Mouse (Mus musculus) heart, postnatal 0 days (tissue): Measurements from ENCODE around the gene S1pr1. TPM values are rescaled to one million over a fixed set of nuclear protein-coding genes. Genes with fewer than 3 reads are reported as not detected.

Experiments
- ATAC-seq: fragments of 200-750 bp; cut with Nextera tagmentation; 2 replicates; pipeline ENCODE4 v1.8.0; 2017; ENCODE audit warnings: low read depth, moderate number of reproducible peaks, moderate library complexity; ENCODE audit not compliant: insufficient read depth
- DNase-seq: peaks from one replicate; pipeline ENCODE4 v3.0.0-alpha.2; 2016; ENCODE audit warnings: low spot score
- H3K27ac ChIP-seq: fragments of 300-500 bp; sonication (generic); 2 replicates; pipeline ENCODE4 v1.5.1; 2014; ENCODE audit warnings: low read depth, mild to moderate bottlenecking
- H3K27me3 ChIP-seq: fragments of 300-500 bp; sonication (generic); 2 replicates; pipeline ENCODE4 v1.6.1; 2014; ENCODE audit warnings: low read length, mixed read lengths; ENCODE audit not compliant: control insufficient read depth, insufficient read depth
- H3K36me3 ChIP-seq: fragments of 300-500 bp; sonication (generic); replicated peaks from 2 replicates; pipeline ENCODE4 v1.6.1; 2014; ENCODE audit warnings: low read length, mixed read lengths; ENCODE audit not compliant: control insufficient read depth, insufficient read depth
- H3K4me1 ChIP-seq: fragments of 300-500 bp; sonication (generic); 2 replicates; pipeline ENCODE4 v1.6.1; 2014; ENCODE audit warnings: antibody characterized with exemption; ENCODE audit not compliant: control insufficient read depth, insufficient read depth
- H3K4me2 ChIP-seq: fragments of 300-500 bp; sonication (generic); 2 replicates; pipeline ENCODE4 v1.6.1; 2014; ENCODE audit warnings: low read depth, mild to moderate bottlenecking, low read length, moderate library complexity
- H3K4me3 ChIP-seq: fragments of 300-500 bp; sonication (generic); 2 replicates; pipeline ENCODE4 v1.5.1; 2014; ENCODE audit warnings: low read depth, low read length
- H3K9ac ChIP-seq: fragments of 300-500 bp; sonication (generic); replicated peaks from 2 replicates; pipeline ENCODE4 v1.6.1; 2014; ENCODE audit warnings: low read depth, low read length, mixed read lengths
- H3K9me3 ChIP-seq: fragments of 300-500 bp; sonication (generic); replicated peaks from 2 replicates; pipeline ENCODE4 v1.6.1; 2016; ENCODE audit warnings: low read length; ENCODE audit not compliant: control insufficient read depth
- CTCF ChIP-seq: IDR thresholded peaks from 2 replicates; pipeline ENCODE4 v1.5.1; 2016; ENCODE audit warnings: antibody characterized with exemption, control low read depth, low read depth
- EP300 ChIP-seq: IDR thresholded peaks from 2 replicates; pipeline ENCODE4 v1.6.1; 2016; ENCODE audit warnings: antibody characterized with exemption, low read depth
- whole genome bisulfite sequencing: fragments of 180-500 bp; shearing (Covaris S2); extraction: QIAGEN DNeasy Blood & Tissue Kit; methylation state at CpG from one replicate; pipeline ENCODE4 v1.1.7; 2014; 5-methylcytosine and 5-hydroxymethylcytosine counted together
- polyA plus RNA-seq: library from polyadenylated mRNA; unstranded; fragments of >200 nt; fragmentation: Nextera tagmentation; extraction: Ambion mirVana; gene quantifications from 2 replicates; pipeline ENCODE4 v1.2.1, GENCODE M21; 2015
- total RNA-seq: library from RNA; depleted of rRNA; stranded (reverse); fragments of >200 nt; gene quantifications from 2 replicates; pipeline ENCODE4 v1.2.3, GENCODE M21; 2014; ENCODE audit warnings: low replicate concordance

S1pr1 gene
- total and polyA plus RNA-seq, 2 experiments from 2014 or later = 74.6 to 160 TPM

GRCm38 (mm10) chr3:115754466-115754865 lies 39.6 kb upstream of the S1pr1 start:
- TF ChIP-seq EP300 (no peak), CTCF (no peak)
- WGBS = 59% methylated on average over 8 of the region's 8 CpGs
- no peak overlapping the region for H3K27ac ChIP-seq

GRCm38 (mm10) chr3:115750369-115750768 lies 35.5 kb upstream of the S1pr1 start:
- no peaks in the 10 kb centered on the region for H3K4me1 ChIP-seq
- 88% methylated on average over 3 of the region's 3 CpGs for WGBS
- no peaks in the 10 kb centered on the region for H3K27me3 ChIP-seq
- no peaks in the 10 kb centered on the region for H3K36me3 ChIP-seq
- no peak overlapping the region for H3K9ac ChIP-seq
- ATAC-seq = no peak
- TF ChIP-seq CTCF (no peak), EP300 (no peak)
- H3K4me3 ChIP-seq = no peak overlapping the region
- no peak overlapping the region for H3K4me2 ChIP-seq
- DNase-seq = no peak
- H3K9me3 ChIP-seq = no peaks in the 10 kb centered on the region
- H3K27ac ChIP-seq = no peak overlapping the region

More at GRCm38 (mm10) chr3:115754466-115754865, 39.6 kb upstream of the S1pr1 start:
- H3K9me3 ChIP-seq = no peaks in the 10 kb centered on the region
- H3K9ac ChIP-seq = no peak overlapping the region
- peak; percentile 3 for DNase-seq
- no peak overlapping the region for H3K4me3 ChIP-seq
- no peak for ATAC-seq
- H3K4me2 ChIP-seq = no peak overlapping the region
- no peaks in the 10 kb centered on the region for H3K27me3 ChIP-seq
- peaks cover 15% of the 10 kb centered on the region for H3K4me1 ChIP-seq
- H3K36me3 ChIP-seq = no peaks in the 10 kb centered on the region

- no peaks in the 10 kb centered on the region for H3K36me3 ChIP-seq
- H3K4me3 ChIP-seq = no peak overlapping the region
- ATAC-seq (no peak), DNase-seq (no peak)
- H3K4me2 ChIP-seq = no peak overlapping the region
- H3K9me3 ChIP-seq = no peaks in the 10 kb centered on the region
- TF ChIP-seq EP300 = no peak
- no peak for TF ChIP-seq CTCF
- 84% methylated on average over 5 of the region's 5 CpGs for WGBS
- H3K27me3 ChIP-seq = no peaks in the 10 kb centered on the region
- no peak overlapping the region for H3K9ac ChIP-seq
- no peak overlapping the region for H3K27ac ChIP-seq
- no peaks in the 10 kb centered on the region for H3K4me1 ChIP-seq
Measured at GRCm38 (mm10) chr3:115748289-115748989, 33.6 kb upstream of the S1pr1 start.

- Histone ChIP-seq H3K9me3 (no peaks in the 10 kb centered on the region), H3K27me3 (no peaks in the 10 kb centered on the region), H3K36me3 (no peaks in the 10 kb centered on the region), H3K9ac (no peak overlapping the region), H3K27ac (no peak overlapping the region), H3K4me1 (no peaks in the 10 kb centered on the region), H3K4me2 (no peak overlapping the region), H3K4me3 (no peak overlapping the region)
- WGBS = 76% methylated on average over 8 of the region's 8 CpGs
- ATAC-seq (no peak), DNase-seq (no peak)
- TF ChIP-seq EP300 = no peak
Measured at GRCm38 (mm10) chr3:115746511-115746910, 31.6 kb upstream of the S1pr1 start.

- Histone ChIP-seq H3K27ac (no peak overlapping the region), H3K36me3 (no peaks in the 10 kb centered on the region), H3K4me1 (no peaks in the 10 kb centered on the region), H3K4me2 (no peak overlapping the region), H3K27me3 (no peaks in the 10 kb centered on the region), H3K9me3 (no peaks in the 10 kb centered on the region), H3K9ac (no peak overlapping the region), H3K4me3 (no peak overlapping the region)
- DNase-seq = no peak
- ATAC-seq = no peak
- no peak for TF ChIP-seq EP300
- no peak for TF ChIP-seq CTCF
- WGBS = 86% methylated on average over 11 of the region's 11 CpGs
Measured at GRCm38 (mm10) chr3:115745088-115745487, 30.2 kb upstream of the S1pr1 start.

GRCm38 (mm10) chr3:115738524-115738923 lies 23.7 kb upstream of the S1pr1 start:
- peak overlapping the region; percentile 65 for H3K27ac ChIP-seq
- H3K9me3 ChIP-seq = no peaks in the 10 kb centered on the region
- H3K27me3 ChIP-seq = no peaks in the 10 kb centered on the region
- no peak overlapping the region for H3K4me2 ChIP-seq
- H3K4me3 ChIP-seq = no peak overlapping the region
- no peak for TF ChIP-seq EP300
- TF ChIP-seq CTCF = no peak
- ATAC-seq = no peak
- no peak for DNase-seq
- H3K9ac ChIP-seq = no peak overlapping the region
- H3K36me3 ChIP-seq = no peaks in the 10 kb centered on the region
- WGBS = 58% methylated on average over 2 of the region's 2 CpGs
- peaks cover 6% of the 10 kb centered on the region; the same call in 1 of the 2 replicates for H3K4me1 ChIP-seq
